Mouse (Mus musculus): ENCODE data around the gene Sbno1. TPM values are rescaled to one million over a fixed set of nuclear protein-coding genes. Genes with fewer than 3 reads are reported as not detected.
"Not testable (repeated sequence)": the region's sequence is repeated elsewhere in the genome, so short reads cannot be mapped to it uniquely, and the experiment has no call there.

Sbno1 gene
- polyA plus RNA-seq, 1 experiment from 2014 or later: 36.2 TPM

DNA sequence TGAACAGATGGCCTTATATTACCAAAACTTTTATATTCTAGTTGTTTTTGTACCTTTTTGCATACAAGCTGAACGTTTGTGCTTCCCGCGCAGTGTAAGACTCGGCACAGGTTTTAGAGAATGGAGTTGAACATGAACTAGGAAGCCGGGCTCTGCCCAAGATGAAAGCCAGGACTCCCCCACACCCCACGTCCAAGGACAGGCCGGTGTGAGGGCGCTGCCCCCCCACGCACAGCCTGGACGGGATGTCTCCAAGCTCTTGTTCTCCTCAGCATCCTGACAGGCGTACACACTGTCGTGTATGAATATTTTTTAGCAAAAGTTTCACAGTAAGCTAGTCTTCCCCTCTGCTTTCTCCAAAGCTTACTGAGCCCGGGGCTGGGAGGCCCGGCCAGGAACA is 35.1 kb upstream of the Sbno1 start:
- not testable (repeated sequence) for H3K4me3 ChIP-seq (ENCODE audit: low read depth, low read length)

DNA sequence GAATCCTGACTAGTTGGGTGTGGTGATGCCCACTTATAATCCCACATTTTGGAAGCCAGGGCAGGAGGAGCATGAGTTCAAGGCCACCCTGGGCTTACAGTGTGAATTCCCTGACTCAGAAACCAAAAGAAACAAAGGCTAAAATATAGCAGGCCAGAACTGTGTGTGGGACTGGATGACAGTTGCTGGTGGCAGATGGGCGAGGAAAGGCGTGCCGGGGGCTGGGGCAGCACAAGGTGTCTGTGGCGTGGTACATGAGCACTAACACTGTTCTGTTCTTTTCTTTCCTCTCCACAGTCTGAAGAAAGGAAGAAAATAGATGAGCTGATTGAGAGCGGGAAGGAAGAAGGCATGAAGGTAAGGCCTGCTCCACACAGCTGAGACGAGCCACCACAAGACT is 31.0 kb upstream of the Sbno1 start:
- no peak overlapping the region for H3K4me2 ChIP-seq (ENCODE audit: low read depth, low read length)
- H3K9me3 ChIP-seq (replicated peaks; ENCODE audit: control insufficient read depth, low read length): no peaks in the 10 kb centered on the region
- no peak overlapping the region for H3K4me3 ChIP-seq (ENCODE audit: low read depth, low read length)
- H3K36me3 ChIP-seq (ENCODE audit: control insufficient read depth, insufficient read depth): peaks cover 80% of the 10 kb centered on the region
- no peak overlapping the region for H3K27ac ChIP-seq (ENCODE audit: low read length)
- H3K9ac ChIP-seq (ENCODE audit: low read depth, low read length): no peak overlapping the region
- no peak for ATAC-seq (ENCODE audit: low read depth)
- H3K27me3 ChIP-seq (ENCODE audit: control insufficient read depth, insufficient read depth, low read depth, low read length): no peaks in the 10 kb centered on the region
- peaks cover 5% of the 10 kb centered on the region for H3K4me1 ChIP-seq (ENCODE audit: control insufficient read depth, low read depth, low read length)
- WGBS (ENCODE audit: insufficient replicate concordance): 93% methylated on average over 6 of the region's 6 CpGs

More for the DNA sequence above, 35.1 kb upstream of the Sbno1 start:
- not testable (repeated sequence) for H3K4me2 ChIP-seq (ENCODE audit: low read depth, low read length); H3K4me1 ChIP-seq (ENCODE audit: control insufficient read depth, low read depth, low read length); H3K27me3 ChIP-seq (ENCODE audit: control insufficient read depth, insufficient read depth, low read depth, low read length); H3K9ac ChIP-seq (ENCODE audit: low read depth, low read length); H3K27ac ChIP-seq (ENCODE audit: low read length); ATAC-seq (ENCODE audit: low read depth); H3K9me3 ChIP-seq (replicated peaks; ENCODE audit: control insufficient read depth, low read length)
- WGBS (ENCODE audit: insufficient replicate concordance): 93% methylated on average over 14 of the region's 14 CpGs
- peaks cover 57% of the 10 kb centered on the region for H3K36me3 ChIP-seq (ENCODE audit: control insufficient read depth, insufficient read depth)

DNA sequence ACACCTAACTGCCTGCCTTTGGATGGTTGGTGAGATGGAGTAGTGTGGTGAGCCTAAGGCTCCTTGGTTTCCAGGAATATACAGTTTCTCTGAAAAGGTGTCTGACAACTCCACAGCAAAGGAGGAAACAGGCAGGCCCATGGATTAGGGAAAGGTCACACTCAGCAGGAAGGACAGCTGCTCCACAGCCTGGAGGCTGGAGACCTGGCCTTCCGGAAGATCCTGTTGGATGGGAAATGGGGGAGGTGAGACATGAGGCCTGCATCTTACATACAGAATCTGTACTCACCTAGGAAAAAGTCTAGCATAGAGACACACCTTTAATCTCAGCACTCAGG is 28.2 kb upstream of the Sbno1 start:
- no peak for ATAC-seq (ENCODE audit: low read depth)
- H3K27ac ChIP-seq (ENCODE audit: low read length): no peak overlapping the region
- no peak overlapping the region for H3K9ac ChIP-seq (ENCODE audit: low read depth, low read length)
- peaks cover 31% of the 10 kb centered on the region for H3K4me1 ChIP-seq (ENCODE audit: control insufficient read depth, low read depth, low read length)
- H3K4me3 ChIP-seq (ENCODE audit: low read depth, low read length): no peak overlapping the region
- no peak overlapping the region for H3K4me2 ChIP-seq (ENCODE audit: low read depth, low read length)
- H3K9me3 ChIP-seq (replicated peaks; ENCODE audit: control insufficient read depth, low read length): no peaks in the 10 kb centered on the region
- 89% methylated on average over 1 of the region's 1 CpGs for WGBS (ENCODE audit: insufficient replicate concordance)
- no peaks in the 10 kb centered on the region for H3K27me3 ChIP-seq (ENCODE audit: control insufficient read depth, insufficient read depth, low read depth, low read length)
- H3K36me3 ChIP-seq (ENCODE audit: control insufficient read depth, insufficient read depth): peaks cover 85% of the 10 kb centered on the region

- WGBS (ENCODE audit: insufficient replicate concordance): 85% methylated on average over 13 of the region's 13 CpGs
- H3K4me1 ChIP-seq (ENCODE audit: control insufficient read depth, low read depth, low read length): peaks cover 37% of the 10 kb centered on the region
- ATAC-seq (ENCODE audit: low read depth): no peak
- no peak overlapping the region for H3K4me3 ChIP-seq (ENCODE audit: low read depth, low read length)
- no peaks in the 10 kb centered on the region for H3K9me3 ChIP-seq (replicated peaks; ENCODE audit: control insufficient read depth, low read length)
- H3K27me3 ChIP-seq (ENCODE audit: control insufficient read depth, insufficient read depth, low read depth, low read length): no peaks in the 10 kb centered on the region
- H3K27ac ChIP-seq (ENCODE audit: low read length): no peak overlapping the region; the same call in 1 of the 2 replicates
- H3K9ac ChIP-seq (ENCODE audit: low read depth, low read length): no peak overlapping the region
- no peak overlapping the region for H3K4me2 ChIP-seq (ENCODE audit: low read depth, low read length)
- H3K36me3 ChIP-seq (ENCODE audit: control insufficient read depth, insufficient read depth): peaks cover 80% of the 10 kb centered on the region
Measured at GRCm38 (mm10) chr5:124453339-124454081, 27.7 kb upstream of the Sbno1 start.

- H3K4me1 ChIP-seq (ENCODE audit: control insufficient read depth, low read depth, low read length): peaks cover 43% of the 10 kb centered on the region
Measured at GRCm38 (mm10) chr5:124452494-124453228, 26.9 kb upstream of the Sbno1 start.

GRCm38 (mm10) chr5:124450641-124451340 is 25.0 kb upstream of the Sbno1 start:
- peaks cover 59% of the 10 kb centered on the region for H3K4me1 ChIP-seq (ENCODE audit: control insufficient read depth, low read depth, low read length)
- peak overlapping the region; percentile 81 for H3K27ac ChIP-seq (ENCODE audit: low read length)

More at GRCm38 (mm10) chr5:124452494-124453228, 26.9 kb upstream of the Sbno1 start:
- WGBS (ENCODE audit: insufficient replicate concordance): 80% methylated on average over 15 of the region's 15 CpGs
- Histone ChIP-seq H3K36me3 (ENCODE audit: control insufficient read depth, insufficient read depth) (peaks cover 78% of the 10 kb centered on the region), H3K4me2 (ENCODE audit: low read depth, low read length) (no peak overlapping the region), H3K9me3 (replicated peaks; ENCODE audit: control insufficient read depth, low read length) (no peaks in the 10 kb centered on the region), H3K9ac (ENCODE audit: low read depth, low read length) (no peak overlapping the region; the same call in 1 of the 2 replicates), H3K4me3 (ENCODE audit: low read depth, low read length) (no peak overlapping the region), H3K27ac (ENCODE audit: low read length) (no peak overlapping the region; the same call in 1 of the 2 replicates), H3K27me3 (ENCODE audit: control insufficient read depth, insufficient read depth, low read depth, low read length) (no peaks in the 10 kb centered on the region)
- no peak for ATAC-seq (ENCODE audit: low read depth)

DNA sequence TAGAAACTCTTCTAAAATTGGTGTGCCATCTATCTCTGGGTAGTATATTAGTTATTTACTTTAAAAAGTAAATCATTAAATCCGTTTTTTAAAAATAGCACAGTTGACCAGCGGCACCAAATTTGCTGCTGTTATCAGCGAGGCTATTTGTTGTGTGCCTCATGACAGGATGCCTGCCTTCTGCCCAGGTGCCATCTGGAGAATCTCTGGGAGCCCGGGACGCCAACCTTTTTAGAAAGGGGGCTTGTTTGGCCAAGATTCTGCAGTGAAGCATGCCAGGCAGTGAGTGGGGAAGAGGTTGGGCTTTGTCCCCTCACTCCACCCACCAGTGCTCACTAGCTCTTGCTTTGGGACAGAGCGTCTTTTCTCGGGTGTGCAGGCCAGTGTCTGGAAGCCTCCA is 24.2 kb upstream of the Sbno1 start:
- Histone ChIP-seq H3K27ac (ENCODE audit: low read length) (peak overlapping the region; percentile 81), H3K4me3 (ENCODE audit: low read depth, low read length) (no peak overlapping the region), H3K27me3 (ENCODE audit: control insufficient read depth, insufficient read depth, low read depth, low read length) (no peaks in the 10 kb centered on the region), H3K4me2 (ENCODE audit: low read depth, low read length) (peak overlapping the region; percentile 39; the same call in 1 of the 2 replicates), H3K36me3 (ENCODE audit: control insufficient read depth, insufficient read depth) (peaks cover 66% of the 10 kb centered on the region), H3K9ac (ENCODE audit: low read depth, low read length) (no peak overlapping the region), H3K9me3 (replicated peaks; ENCODE audit: control insufficient read depth, low read length) (no peaks in the 10 kb centered on the region), H3K4me1 (ENCODE audit: control insufficient read depth, low read depth, low read length) (peaks cover 60% of the 10 kb centered on the region)
- ATAC-seq (ENCODE audit: low read depth): no peak
- 68% methylated on average over 7 of the region's 7 CpGs for WGBS (ENCODE audit: insufficient replicate concordance)

More at GRCm38 (mm10) chr5:124450641-124451340, 25.0 kb upstream of the Sbno1 start:
- 51% methylated on average over 16 of the region's 16 CpGs for WGBS (ENCODE audit: insufficient replicate concordance)
- Histone ChIP-seq H3K4me2 (ENCODE audit: low read depth, low read length) (peak overlapping the region; percentile 39), H3K9me3 (replicated peaks; ENCODE audit: control insufficient read depth, low read length) (no peaks in the 10 kb centered on the region), H3K4me3 (ENCODE audit: low read depth, low read length) (peak overlapping the region; percentile 9; the same call in 1 of the 2 replicates), H3K9ac (ENCODE audit: low read depth, low read length) (peak overlapping the region; percentile 23), H3K27me3 (ENCODE audit: control insufficient read depth, insufficient read depth, low read depth, low read length) (no peaks in the 10 kb centered on the region), H3K36me3 (ENCODE audit: control insufficient read depth, insufficient read depth) (peaks cover 66% of the 10 kb centered on the region)
- peak; percentile 68 for ATAC-seq (ENCODE audit: low read depth)

GRCm38 (mm10) chr5:124449494-124449893 is 23.7 kb upstream of the Sbno1 start:
- H3K36me3 ChIP-seq (ENCODE audit: control insufficient read depth, insufficient read depth): peaks cover 61% of the 10 kb centered on the region
- H3K9ac ChIP-seq (ENCODE audit: low read depth, low read length): no peak overlapping the region; the same call in 1 of the 2 replicates

More at GRCm38 (mm10) chr5:124449494-124449893, 23.7 kb upstream of the Sbno1 start:
- H3K27me3 ChIP-seq (ENCODE audit: control insufficient read depth, insufficient read depth, low read depth, low read length): no peaks in the 10 kb centered on the region
- no peak overlapping the region for H3K4me3 ChIP-seq (ENCODE audit: low read depth, low read length)
- no peak for ATAC-seq (ENCODE audit: low read depth)
- H3K9me3 ChIP-seq (replicated peaks; ENCODE audit: control insufficient read depth, low read length): no peaks in the 10 kb centered on the region
- H3K27ac ChIP-seq (ENCODE audit: low read length): peak overlapping the region; percentile 62
- H3K4me2 ChIP-seq (ENCODE audit: low read depth, low read length): no peak overlapping the region
- H3K4me1 ChIP-seq (ENCODE audit: control insufficient read depth, low read depth, low read length): peaks cover 65% of the 10 kb centered on the region
- WGBS (ENCODE audit: insufficient replicate concordance): 73% methylated on average over 6 of the region's 6 CpGs

Measured in liver, embryonic 16.5 days (tissue).